Mouse (Mus musculus) testis, adult 2 months (tissue): ENCODE data around the gene Zfp62.

Experiments
- CTCF ChIP-seq: fragments of 200-500 bp; IDR thresholded peaks from 2 replicates; pipeline ENCODE4 v1.5.1; 2012; ENCODE audit warnings: low read depth, mild to moderate bottlenecking, inconsistent platforms, low read length, moderate library complexity; ENCODE audit not compliant: control insufficient read depth, insufficient read depth, insufficient replicate concordance
- POLR2A ChIP-seq: fragments of 200-500 bp; IDR thresholded peaks from 2 replicates; pipeline ENCODE4 v1.6.1; 2012; ENCODE audit warnings: low read depth, mild to moderate bottlenecking, inconsistent platforms, low read length, moderate library complexity; ENCODE audit not compliant: control insufficient read depth

DNA sequence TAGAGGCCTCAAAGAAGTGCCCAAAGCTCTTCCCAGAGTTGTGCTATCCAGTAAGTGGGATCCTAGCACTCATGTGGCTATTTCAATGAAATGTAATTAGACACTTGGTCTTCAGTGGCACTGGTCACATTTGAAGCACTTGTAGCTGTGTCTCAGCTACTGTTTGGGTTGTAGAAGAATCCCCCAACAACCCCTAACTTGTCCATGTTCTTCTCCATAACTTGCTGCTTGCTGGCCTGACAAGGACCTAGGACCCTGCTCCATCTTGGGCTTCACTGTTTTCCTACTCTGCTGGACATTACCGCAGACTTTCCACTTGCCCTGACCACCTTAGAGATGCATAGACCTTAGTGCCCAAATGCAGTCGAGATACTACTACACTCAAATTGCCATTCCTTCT, 1.0 kb upstream of the Zfp62 start:
- TF ChIP-seq POLR2A (no peak), CTCF (no peak)
